11 mouse cellular contexts compared by ENCODE assay signal in genomic region chr11:77871436-77871835, GRCm38 (mm10). TPM values are rescaled to one million over a fixed set of nuclear protein-coding genes. Genes with fewer than 3 reads are reported as not detected.
DNase-seq lines count a peak whose midpoint lies in the region; ATAC-seq lines count a peak whose summit lies in the region.
"Had no signal": no experiment of that assay in that cellular context is flagged by ENCODE, and none has a peak within 500 bp of the region (broad histone marks: within the 10 kb centered on the region; RNA-seq: fewer than 3 reads in every experiment).

No protein-coding gene starts in this region.

- H3K27ac ChIP-seq in forebrain, embryonic 13.5 days, result peak overlapping the region; percentile 74
- H3K27ac ChIP-seq in forebrain, embryonic 11.5 days (ENCODE audit: low read depth, low read length), result no peak overlapping the region
- H3K27ac ChIP-seq: gastrocnemius, adult 2 months; intestine, embryonic 15.5 days; liver, embryonic 15.5 days had no signal

- peaks cover 90% of the 10 kb centered on the region for H3K4me1 ChIP-seq in forebrain, embryonic 13.5 days
- H3K4me1 ChIP-seq in forebrain, embryonic 11.5 days (replicated peaks; ENCODE audit: control insufficient read depth, insufficient read depth, low read length), result peaks cover 30% of the 10 kb centered on the region

- H3K9me3 ChIP-seq in forebrain, embryonic 13.5 days (replicated peaks), result no peaks in the 10 kb centered on the region
- no peaks in the 10 kb centered on the region for H3K9me3 ChIP-seq in forebrain, embryonic 11.5 days (ENCODE audit: control insufficient read depth, low read length)
- H3K9me3 ChIP-seq: intestine, embryonic 15.5 days; liver, embryonic 15.5 days had no signal

- no peaks in the 10 kb centered on the region for H3K36me3 ChIP-seq in forebrain, embryonic 13.5 days (ENCODE audit: poor library complexity, severe bottlenecking)
- no peaks in the 10 kb centered on the region for H3K36me3 ChIP-seq in forebrain, embryonic 11.5 days (ENCODE audit: control insufficient read depth, insufficient read depth, low read length)
- H3K36me3 ChIP-seq: intestine, embryonic 15.5 days; liver, embryonic 15.5 days had no signal

- peak; percentile 71 for ATAC-seq in forebrain, embryonic 13.5 days
- ATAC-seq in forebrain, embryonic 11.5 days (replicated peaks; ENCODE audit: low FRiP score), result no peak
- ATAC-seq in activated CD4-positive, CD25-positive, alpha-beta regulatory T cell, adult 4 months, result no peak
- ATAC-seq: intestine, embryonic 15.5 days had no signal

- no peak overlapping the region for H3K9ac ChIP-seq in forebrain, embryonic 13.5 days
- H3K9ac ChIP-seq in forebrain, embryonic 11.5 days (ENCODE audit: low read length), result no peak overlapping the region
- H3K9ac ChIP-seq: intestine, embryonic 15.5 days; liver, embryonic 15.5 days had no signal

- 13% methylated on average over 4 of the region's 4 CpGs for WGBS in forebrain, embryonic 13.5 days
- 27% methylated on average over 4 of the region's 4 CpGs for WGBS in forebrain, embryonic 11.5 days

- H3K27me3 ChIP-seq in forebrain, embryonic 13.5 days, result peaks cover 4% of the 10 kb centered on the region; the same call in 1 of the 2 replicates
- no peaks in the 10 kb centered on the region; the same call in 1 of the 2 replicates for H3K27me3 ChIP-seq in forebrain, embryonic 11.5 days (ENCODE audit: control insufficient read depth, insufficient read depth, low read length)
- H3K27me3 ChIP-seq: intestine, embryonic 15.5 days had no signal

- no peak for DNase-seq in forebrain, embryonic 11.5 days (ENCODE audit: low spot score)
- peak; percentile 69 for DNase-seq in retina, adult 2 months (ENCODE audit: low read depth, low spot score)
- no peak for DNase-seq in retina, embryonic 14.5 days (ENCODE audit: low spot score)
- DNase-seq in left cerebral cortex, postnatal 10 days (ENCODE audit: extremely low spot score in 1 of 2, low spot score in 2 of 2), result peak; percentile 73 to 85
- DNase-seq in embryo, embryonic 11 days, result no peak
- DNase-seq in thymus, postnatal 36 days, result no peak
- DNase-seq: gastrocnemius, adult 2 months had no signal

- no peak overlapping the region for H3K4me2 ChIP-seq in forebrain, embryonic 13.5 days
- no peak overlapping the region for H3K4me2 ChIP-seq in forebrain, embryonic 11.5 days (ENCODE audit: low read depth, low read length, severe bottlenecking)
- H3K4me2 ChIP-seq: intestine, embryonic 15.5 days; liver, embryonic 15.5 days had no signal

- intact Hi-C loops in left cerebral cortex, postnatal 10 days (cut with DNase I), result no loop called here

- H3K4me3 ChIP-seq in forebrain, embryonic 13.5 days, result no peak overlapping the region
- no peak overlapping the region for H3K4me3 ChIP-seq in forebrain, embryonic 11.5 days (ENCODE audit: low read depth, low read length)
- H3K4me3 ChIP-seq: gastrocnemius, adult 2 months; intestine, embryonic 15.5 days; liver, embryonic 15.5 days had no signal

RNA-seq across cellular contexts. Expression of gene Pipox, which starts 22.5 kb away (rescaled TPM):
- 12.7 and 15.1 TPM in 2 replicates for polyA plus RNA-seq in forebrain, embryonic 13.5 days (2015; fragmentation: Nextera tagmentation; extraction: Ambion mirVana)
- polyA plus RNA-seq in forebrain, embryonic 11.5 days (2014; fragmentation: Nextera tagmentation; extraction: Ambion mirVana), result 13.6 and 16.0 TPM in 2 replicates
- total RNA-seq in left cerebral cortex, postnatal 10 days (2021), result 1 to 10 TPM in 1 of 2 experiments, under 1 TPM in 1; 0.49 to 1.6 TPM
- polyA plus RNA-seq in activated CD4-positive, CD25-positive, alpha-beta regulatory T cell, adult 4 months (2017; shearing (Covaris generic)), result 1 to 10 TPM in 1 of 2 experiments, under 1 TPM in 1; 0.52 to 1.6 TPM
- total RNA-seq: gastrocnemius, adult 2 months had no signal

RNA-seq across cellular contexts. Expression of gene Sez6, which starts 59.2 kb away (rescaled TPM):
- polyA plus RNA-seq in forebrain, embryonic 13.5 days (2015; fragmentation: Nextera tagmentation; extraction: Ambion mirVana), result 141 and 165 TPM in 2 replicates
- 14.3 and 16.7 TPM in 2 replicates for polyA plus RNA-seq in forebrain, embryonic 11.5 days (2014; fragmentation: Nextera tagmentation; extraction: Ambion mirVana)
- 100 to 1,000 TPM; 226 to 231 TPM for total RNA-seq in left cerebral cortex, postnatal 10 days (2021)
- polyA plus RNA-seq in activated CD4-positive, CD25-positive, alpha-beta regulatory T cell, adult 4 months (2017; shearing (Covaris generic)), result under 1 TPM in 1 of 2 experiments, not detected in 1; 0.20 TPM

Comparison
In these comparisons a context has a peak if more than half of its experiments do, and no peak if none do; other contexts are left out.
1. DNase-seq: peak in retina, adult 2 months (single experiment) and left cerebral cortex, postnatal 10 days (2 of 2); none in forebrain, embryonic 11.5 days (single experiment), retina, embryonic 14.5 days (single experiment), embryo, embryonic 11 days (single experiment) and thymus, postnatal 36 days (0 of 2).
2. RNA of gene Sez6, which starts 59.2 kb away (polyA plus RNA-seq): 141 to 165 TPM in forebrain, embryonic 13.5 days and 14.3 to 16.7 TPM in forebrain, embryonic 11.5 days; 0.20 TPM in activated CD4-positive, CD25-positive, alpha-beta regulatory T cell, adult 4 months; every median in the first group is over 10 times any median in the second.